Mouse (Mus musculus) stomach, embryonic 16.5 days (tissue): ENCODE data around the gene Fto. TPM values are rescaled to one million over a fixed set of nuclear protein-coding genes. Genes with fewer than 3 reads are reported as not detected.

ENCODE experiments used
- ATAC-seq: fragments of 200-750 bp; cut with Nextera tagmentation; 2 replicates; pipeline ENCODE4 v1.8.0; 2017; ENCODE audit warnings: moderate number of reproducible peaks, moderate TSS enrichment; ENCODE audit not compliant: insufficient read depth, low FRiP score
- H3K27ac ChIP-seq: fragments of 300-500 bp; sonication (generic); 2 replicates; pipeline ENCODE4 v1.5.1; 2014; ENCODE audit warnings: low read length
- H3K27me3 ChIP-seq: fragments of 300-500 bp; sonication (generic); 2 replicates; pipeline ENCODE4 v1.6.1; 2014; ENCODE audit warnings: low read length, control low read depth, mixed read lengths; ENCODE audit not compliant: control insufficient read depth, insufficient read depth
- H3K36me3 ChIP-seq: fragments of 300-500 bp; sonication (generic); 2 replicates; pipeline ENCODE4 v1.6.1; 2014; ENCODE audit warnings: low read length; ENCODE audit not compliant: control insufficient read depth, insufficient read depth
- H3K4me1 ChIP-seq: fragments of 300-500 bp; sonication (generic); 2 replicates; pipeline ENCODE4 v1.6.1; 2014; ENCODE audit warnings: low read length, control low read depth, mixed read lengths; ENCODE audit not compliant: control insufficient read depth, insufficient read depth
- H3K4me2 ChIP-seq: fragments of 300-500 bp; sonication (generic); 2 replicates; pipeline ENCODE4 v1.6.1; 2014; ENCODE audit warnings: low read depth, low read length, mixed read lengths
- H3K4me3 ChIP-seq: fragments of 300-500 bp; sonication (generic); replicated peaks from 2 replicates; pipeline ENCODE4 v1.5.1; 2014; ENCODE audit warnings: mild to moderate bottlenecking, low read length
- H3K9ac ChIP-seq: fragments of 300-500 bp; sonication (generic); 2 replicates; pipeline ENCODE4 v1.6.1; 2014; ENCODE audit warnings: low read length
- H3K9me3 ChIP-seq: fragments of 300-500 bp; sonication (generic); replicated peaks from 2 replicates; pipeline ENCODE4 v1.6.1; 2016; ENCODE audit warnings: low read length, control low read depth; ENCODE audit not compliant: control insufficient read depth
- WGBS: fragments of 180-500 bp; shearing (Covaris S2); extraction: QIAGEN DNeasy Blood & Tissue Kit; methylation state at CpG from one replicate; pipeline ENCODE4 v1.1.7; 2014; 5-methylcytosine and 5-hydroxymethylcytosine counted together
- polyA plus RNA-seq: library from polyadenylated mRNA; unstranded; fragments of >200 nt; fragmentation: Nextera tagmentation; extraction: Ambion mirVana; gene quantifications from 2 replicates; pipeline ENCODE4 v1.2.1, GENCODE M21; 2015

The Fto gene
- polyA plus RNA-seq, 1 experiment from 2014 or later: 73.4 TPM

- Histone ChIP-seq H3K4me3 (peak overlapping the region; percentile 42), H3K36me3 (no peaks in the 10 kb centered on the region), H3K27me3 (peaks cover 8% of the 10 kb centered on the region), H3K9ac (peak overlapping the region; percentile 49), H3K4me1 (peaks cover 9% of the 10 kb centered on the region), H3K4me2 (peak overlapping the region; percentile 58), H3K27ac (no peak overlapping the region), H3K9me3 (no peaks in the 10 kb centered on the region)
- ATAC-seq: no peak
- WGBS: 5% methylated on average over 31 of the region's 31 CpGs
Observed at GRCm38 (mm10) chr8:91712731-91713569, 399.6 kb downstream of the Fto start.

- ATAC-seq: no peak
- Histone ChIP-seq H3K9ac (peak overlapping the region; percentile 47; the same call in 1 of the 2 replicates), H3K27me3 (peaks cover 8% of the 10 kb centered on the region)
Observed at GRCm38 (mm10) chr8:91713677-91714312, 400.5 kb downstream of the Fto start.

GRCm38 (mm10) chr8:91714733-91715132, 401.4 kb downstream of the Fto start:
- H3K9ac ChIP-seq: no peak overlapping the region
- no peaks in the 10 kb centered on the region for H3K36me3 ChIP-seq
- no peak overlapping the region for H3K4me3 ChIP-seq
- ATAC-seq: no peak
- H3K27ac ChIP-seq: no peak overlapping the region
- no peak overlapping the region for H3K4me2 ChIP-seq
- peaks cover 9% of the 10 kb centered on the region for H3K4me1 ChIP-seq
- H3K27me3 ChIP-seq: peaks cover 8% of the 10 kb centered on the region
- WGBS: 76% methylated on average over 7 of the region's 7 CpGs
- H3K9me3 ChIP-seq: no peaks in the 10 kb centered on the region

More at GRCm38 (mm10) chr8:91713677-91714312, 400.5 kb downstream of the Fto start:
- peak overlapping the region; percentile 58 for H3K4me2 ChIP-seq
- H3K9me3 ChIP-seq: no peaks in the 10 kb centered on the region
- no peaks in the 10 kb centered on the region for H3K36me3 ChIP-seq
- no peak overlapping the region for H3K27ac ChIP-seq
- peaks cover 9% of the 10 kb centered on the region for H3K4me1 ChIP-seq
- H3K4me3 ChIP-seq: peak overlapping the region; percentile 42
- 20% methylated on average over 12 of the region's 12 CpGs for WGBS

GRCm38 (mm10) chr8:91715387-91716085, 402.2 kb downstream of the Fto start:
- Histone ChIP-seq H3K36me3 (no peaks in the 10 kb centered on the region), H3K9me3 (no peaks in the 10 kb centered on the region), H3K27ac (no peak overlapping the region), H3K4me1 (peaks cover 9% of the 10 kb centered on the region), H3K27me3 (peaks cover 8% of the 10 kb centered on the region), H3K9ac (no peak overlapping the region), H3K4me3 (no peak overlapping the region), H3K4me2 (0 out of 2 replicates have a peak overlapping the region, but pooled peaks have one; percentile 21)
- 35% methylated on average over 8 of the region's 8 CpGs for WGBS
- no peak for ATAC-seq

Other genes starting within 250 kb of the Fto start
- 18.3 and 18.5 TPM in 2 replicates for gene Rbl2, start 243.5 kb upstream of the Fto start, polyA plus RNA-seq
- gene Aktip, start 113.5 kb upstream of the Fto start, polyA plus RNA-seq: 52.5 and 60.0 TPM in 2 replicates
- gene Rpgrip1l, start 263 bp upstream of the Fto start, polyA plus RNA-seq: 5.9 and 10.8 TPM in 2 replicates